ENCODE assay signal across 20 mouse cellular contexts in genomic region chr6:7768421-7768820, GRCm38 (mm10).
"Had no signal": no experiment of that assay in that cellular context is flagged by ENCODE, and none has a peak within 500 bp of the region (broad histone marks: within the 10 kb centered on the region; RNA-seq: fewer than 3 reads in every experiment).

No protein-coding gene starts in this region.

- DNase-seq: forebrain, postnatal 0 days; gastrocnemius, adult 2 months; gastrocnemius, postnatal 10 days; gastrocnemius, postnatal 25 days; kidney, adult 18-20 months; kidney, adult 8-10 months; kidney, postnatal 10 days; kidney, postnatal 25 days; kidney, postnatal 4 days; layer of hippocampus, postnatal 36 days; left cerebral cortex, postnatal 4 days had no signal

- H3K27me3 ChIP-seq: hindbrain, embryonic 12.5 days; intestine, embryonic 15.5 days; limb, embryonic 13.5 days; limb, embryonic 15.5 days; liver, embryonic 12.5 days had no signal

- H3K9ac ChIP-seq: forebrain, postnatal 0 days; hindbrain, embryonic 12.5 days; hindbrain, embryonic 14.5 days; intestine, embryonic 15.5 days; limb, embryonic 13.5 days; limb, embryonic 15.5 days; liver, embryonic 12.5 days; liver, embryonic 14.5 days had no signal

- H3K4me2 ChIP-seq: hindbrain, embryonic 12.5 days; hindbrain, embryonic 14.5 days; intestine, embryonic 15.5 days; limb, embryonic 13.5 days; limb, embryonic 15.5 days; liver, embryonic 12.5 days had no signal

- H3K36me3 ChIP-seq: hindbrain, embryonic 10.5 days; hindbrain, embryonic 12.5 days; intestine, embryonic 15.5 days; limb, embryonic 13.5 days; limb, embryonic 15.5 days; liver, embryonic 12.5 days had no signal

- H3K9me3 ChIP-seq: hindbrain, embryonic 10.5 days; hindbrain, embryonic 12.5 days; intestine, embryonic 15.5 days; limb, embryonic 13.5 days; limb, embryonic 15.5 days; liver, embryonic 12.5 days had no signal

- H3K27ac ChIP-seq: gastrocnemius, adult 2 months; hindbrain, embryonic 10.5 days; hindbrain, embryonic 12.5 days; hindbrain, embryonic 14.5 days; intestine, embryonic 15.5 days; layer of hippocampus, adult 2 months; limb, embryonic 13.5 days; limb, embryonic 15.5 days; liver, embryonic 12.5 days; liver, embryonic 14.5 days had no signal

- H3K4me1 ChIP-seq: hindbrain, embryonic 10.5 days; hindbrain, embryonic 12.5 days; intestine, embryonic 15.5 days; limb, embryonic 15.5 days; liver, embryonic 12.5 days had no signal

- H3K4me3 ChIP-seq: gastrocnemius, adult 2 months; hindbrain, embryonic 10.5 days; hindbrain, embryonic 12.5 days; intestine, embryonic 15.5 days; layer of hippocampus, adult 2 months; limb, embryonic 13.5 days; limb, embryonic 15.5 days; liver, embryonic 12.5 days had no signal
